Mouse (Mus musculus) myocyte (in vitro differentiated cells): ENCODE data around the gene Prcc. TPM values are rescaled to one million over a fixed set of nuclear protein-coding genes. Genes with fewer than 3 reads are reported as not detected.
"Not testable (repeated sequence)": the region's sequence is repeated elsewhere in the genome, so short reads cannot be mapped to it uniquely, and the experiment has no call there.

Source experiments
- H3K27me3 ChIP-seq: one replicate; pipeline ENCODE4 v1.6.1; 2011; ENCODE audit not compliant: control insufficient read depth, insufficient read depth, insufficient read length
- H3K36me3 ChIP-seq: one replicate; pipeline ENCODE4 v1.6.1; 2011; ENCODE audit not compliant: control insufficient read depth, insufficient read depth
- H3K4me2 ChIP-seq: one replicate; pipeline ENCODE4 v1.6.1; 2011; ENCODE audit warnings: low read depth, control low read depth
- H3K4me3 ChIP-seq: one replicate; pipeline ENCODE4 v1.5.1; 2011; ENCODE audit warnings: mild to moderate bottlenecking, control low read depth, moderate library complexity
- H3K79me2 ChIP-seq: one replicate; pipeline ENCODE4 v1.6.1; 2011; ENCODE audit not compliant: control insufficient read depth, insufficient read depth
- H3ac ChIP-seq: one replicate; pipeline ENCODE4 v1.6.1; 2011; ENCODE audit not compliant: control insufficient read depth, insufficient read length
- CEBPB ChIP-seq: IDR thresholded peaks from 2 replicates; pipeline ENCODE4 v1.6.1; 2011; ENCODE audit warnings: mild to moderate bottlenecking, moderate library complexity; ENCODE audit not compliant: poor library complexity, insufficient read depth, severe bottlenecking
- E2F4 ChIP-seq: IDR thresholded peaks from one replicate; pipeline ENCODE4 v1.6.1; 2011; ENCODE audit warnings: mild to moderate bottlenecking, control low read depth, moderate library complexity; ENCODE audit not compliant: insufficient read depth
- MAX ChIP-seq: IDR thresholded peaks from one replicate; pipeline ENCODE4 v1.6.1; 2011; ENCODE audit warnings: low read depth, mild to moderate bottlenecking, control low read depth
- MYOD1 ChIP-seq, 3 experiments: IDR thresholded peaks; one replicate each; pipeline ENCODE4 v1.6.1; 2011; ENCODE audit warnings: control low read depth in 2 of 3, low read depth in 2 of 3, mild to moderate bottlenecking in 2 of 3, moderate library complexity in 1 of 3; ENCODE audit not compliant: insufficient read length in 2 of 3, control insufficient read depth in 1 of 3
- MYOG ChIP-seq, 3 experiments: IDR thresholded peaks; one replicate each; pipeline ENCODE4 v1.6.1; 2011; ENCODE audit warnings: control low read depth in 2 of 3, low read depth in 2 of 3, mild to moderate bottlenecking in 2 of 3; ENCODE audit not compliant: insufficient read length in 2 of 3, control insufficient read depth in 1 of 3, insufficient read depth in 1 of 3
- POLR2A ChIP-seq: IDR thresholded peaks from one replicate; pipeline ENCODE4 v1.6.1; 2011; ENCODE audit warnings: low read depth, mild to moderate bottlenecking, control low read depth, moderate library complexity; ENCODE audit not compliant: insufficient read length
- POLR2AphosphoS2 ChIP-seq: IDR thresholded peaks from one replicate; pipeline ENCODE4 v1.6.1; 2011; ENCODE audit warnings: low read depth, control low read depth; ENCODE audit not compliant: insufficient read length
- REST ChIP-seq: IDR thresholded peaks from one replicate; pipeline ENCODE4 v1.6.1; 2011; ENCODE audit warnings: mild to moderate bottlenecking, control low read depth, moderate library complexity; ENCODE audit not compliant: insufficient read depth, insufficient read length
- SRF ChIP-seq: IDR thresholded peaks from one replicate; pipeline ENCODE4 v1.6.1; 2011; ENCODE audit warnings: low read depth; ENCODE audit not compliant: control insufficient read depth, insufficient read length
- TCF12 ChIP-seq: IDR thresholded peaks from one replicate; pipeline ENCODE4 v1.6.1; 2011; ENCODE audit warnings: mild to moderate bottlenecking, control low read depth; ENCODE audit not compliant: poor library complexity, insufficient read depth, severe bottlenecking
- TCF3 ChIP-seq: IDR thresholded peaks from one replicate; pipeline ENCODE4 v1.6.1; 2011; ENCODE audit warnings: low read depth, control low read depth; ENCODE audit not compliant: insufficient read length
- USF1 ChIP-seq: IDR thresholded peaks from one replicate; pipeline ENCODE4 v1.6.1; 2011; ENCODE audit warnings: low read depth, mild to moderate bottlenecking, control low read depth, moderate library complexity
- polyA plus RNA-seq: library from polyadenylated mRNA; unstranded; fragments of >200 nt; fragmentation: generic; extraction: Trizol; gene quantifications from one replicate; pipeline ENCODE4 v1.2.1, GENCODE M21; 2012; ENCODE audit warnings: missing spikeins

Prcc gene
- polyA plus RNA-seq, 1 experiment, result 46.3 TPM

DNA sequence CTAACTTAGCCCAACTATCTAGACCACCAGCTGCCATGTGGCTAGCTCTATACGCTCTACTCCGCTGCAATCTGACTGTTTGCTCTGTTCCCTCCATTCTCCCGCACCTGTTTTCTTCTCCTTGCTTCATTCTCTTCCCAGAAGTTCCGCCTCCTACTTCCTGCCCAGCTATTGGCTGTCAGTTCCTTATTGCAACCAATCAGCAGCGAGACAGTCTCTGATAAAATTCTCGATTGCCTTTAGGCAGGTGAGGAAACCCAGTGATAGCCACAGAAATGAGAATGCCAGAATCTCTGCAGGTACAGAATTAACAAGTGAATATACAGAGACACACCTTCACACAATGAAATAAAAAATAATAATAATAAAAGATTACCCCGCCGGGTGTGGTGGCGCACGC, 56.4 kb downstream of the Prcc start:
- H3K36me3 ChIP-seq, result no peaks in the 10 kb centered on the region
- H3K27me3 ChIP-seq, result peaks cover 20% of the 10 kb centered on the region
- H3K4me3 ChIP-seq, result no peak overlapping the region

DNA sequence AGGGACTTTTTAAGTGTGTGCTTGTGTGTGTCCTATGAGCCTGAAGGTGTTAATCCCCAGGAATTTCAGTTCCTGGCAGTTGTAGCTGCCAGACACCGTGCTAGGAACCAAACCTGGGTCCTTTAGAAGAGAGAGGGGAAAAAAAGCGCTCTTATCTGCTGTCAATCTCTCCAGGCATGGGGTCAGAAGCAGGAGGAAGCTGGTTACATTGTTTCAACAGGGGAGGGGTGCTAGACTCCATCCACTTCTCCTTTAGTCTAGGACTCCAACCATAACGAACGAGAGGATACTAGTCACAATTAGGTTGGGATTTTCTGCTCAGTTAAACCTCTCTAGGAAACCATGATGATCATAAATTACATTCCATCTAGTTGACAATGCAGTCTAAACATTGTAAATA, 57.0 kb downstream of the Prcc start:
- H3K4me3 ChIP-seq, result no peak overlapping the region

More for the DNA sequence above, 56.4 kb downstream of the Prcc start:
- no peaks in the 10 kb centered on the region for H3K79me2 ChIP-seq
- H3K4me2 ChIP-seq, result no peak overlapping the region
- TF ChIP-seq CEBPB, result no peak
- no peak for TF ChIP-seq MYOD1 (IDR thresholded peaks at IDR 0.05; ENCODE audit: control insufficient read depth in 1 of 3, insufficient read length in 2 of 3, low read depth in 2 of 3)
- TF ChIP-seq REST, result no peak
- TF ChIP-seq TCF12, result no peak
- TF ChIP-seq TCF3, result no peak
- TF ChIP-seq E2F4, result no peak
- TF ChIP-seq USF1, result no peak
- TF ChIP-seq POLR2AphosphoS2, result no peak
- no peak for TF ChIP-seq POLR2A
- no peak for TF ChIP-seq MAX
- TF ChIP-seq MYOG (IDR thresholded peaks at IDR 0.05; ENCODE audit: control insufficient read depth in 1 of 3, insufficient read depth in 1 of 3, insufficient read length in 2 of 3, low read depth in 2 of 3), result no peak
- no peak for TF ChIP-seq SRF
- no peak overlapping the region for H3ac ChIP-seq

DNA sequence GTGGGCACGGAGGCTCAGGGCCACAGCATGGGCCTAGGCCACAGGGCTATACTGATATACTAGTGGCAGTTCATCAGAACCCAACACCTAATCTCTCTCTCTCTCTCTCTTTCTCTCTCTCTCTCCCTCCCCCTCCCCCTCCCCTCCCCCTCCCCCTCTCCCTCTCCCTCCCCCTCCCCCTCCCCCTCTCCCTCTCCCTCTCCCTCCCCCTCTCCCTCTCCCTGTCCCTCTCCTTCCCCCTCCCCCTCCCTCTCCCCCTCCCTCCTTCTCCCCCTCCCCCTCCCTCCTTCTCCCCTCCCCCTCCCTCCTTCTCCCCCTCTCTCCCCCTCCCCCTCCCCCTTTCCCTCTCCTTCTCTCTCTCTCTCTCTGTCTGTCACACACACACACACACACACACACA, 61.2 kb downstream of the Prcc start, which contains the start of gene Pear1:
Pear1 (minus strand) TSS at position 101 of the 400 bp plus-strand sequence.
- peaks cover 33% of the 10 kb centered on the region for H3K27me3 ChIP-seq
- H3ac ChIP-seq, H3K79me2 ChIP-seq, H3K36me3 ChIP-seq, H3K4me3 ChIP-seq, H3K4me2 ChIP-seq: not testable (repeated sequence)

More for the DNA sequence above, 57.0 kb downstream of the Prcc start:
- H3ac ChIP-seq, result no peak overlapping the region
- H3K36me3 ChIP-seq, result no peaks in the 10 kb centered on the region
- peaks cover 23% of the 10 kb centered on the region for H3K27me3 ChIP-seq
- TF ChIP-seq E2F4, result no peak
- no peak for TF ChIP-seq POLR2AphosphoS2
- no peak for TF ChIP-seq TCF12
- TF ChIP-seq REST, result no peak
- no peak for TF ChIP-seq USF1
- TF ChIP-seq SRF, result no peak
- no peak for TF ChIP-seq POLR2A
- TF ChIP-seq MYOG (IDR thresholded peaks at IDR 0.05; ENCODE audit: control insufficient read depth in 1 of 3, insufficient read depth in 1 of 3, insufficient read length in 2 of 3, low read depth in 2 of 3), result no peak
- TF ChIP-seq MAX, result no peak
- no peak for TF ChIP-seq MYOD1 (IDR thresholded peaks at IDR 0.05; ENCODE audit: control insufficient read depth in 1 of 3, insufficient read length in 2 of 3, low read depth in 2 of 3)
- no peak for TF ChIP-seq TCF3
- H3K4me2 ChIP-seq, result no peak overlapping the region
- H3K79me2 ChIP-seq, result no peaks in the 10 kb centered on the region

DNA sequence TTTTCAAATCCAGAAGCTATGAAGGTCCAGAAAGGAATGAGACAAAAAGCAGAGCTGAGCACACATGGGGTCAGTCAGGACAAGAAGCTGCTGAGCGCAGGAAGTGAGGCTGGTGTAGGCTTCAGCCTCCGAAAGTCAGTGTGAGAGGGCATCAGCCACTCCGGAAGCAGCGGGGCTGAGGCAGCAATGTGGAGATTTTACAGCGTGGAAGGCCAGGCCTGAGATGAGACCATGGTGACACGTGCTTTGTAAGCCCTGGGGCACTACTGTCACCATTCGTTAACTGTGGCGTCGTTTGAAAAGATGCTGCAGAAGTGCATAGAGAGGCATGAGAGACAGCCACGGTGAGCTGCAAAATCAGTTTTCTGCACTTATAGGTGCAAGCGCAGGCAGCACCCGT, 67.2 kb downstream of the Prcc start:
- H3ac ChIP-seq, result no peak overlapping the region
- H3K4me3 ChIP-seq, result no peak overlapping the region
- no peaks in the 10 kb centered on the region for H3K79me2 ChIP-seq
- no peak for TF ChIP-seq E2F4
- no peak for TF ChIP-seq SRF
- TF ChIP-seq POLR2A, result no peak
- no peak for TF ChIP-seq POLR2AphosphoS2
- TF ChIP-seq MYOG (IDR thresholded peaks at IDR 0.05; ENCODE audit: control insufficient read depth in 1 of 3, insufficient read depth in 1 of 3, insufficient read length in 2 of 3, low read depth in 2 of 3), result no peak
- no peak for TF ChIP-seq TCF3
- TF ChIP-seq USF1, result no peak
- H3K36me3 ChIP-seq, result no peaks in the 10 kb centered on the region
- peaks cover 64% of the 10 kb centered on the region for H3K27me3 ChIP-seq
- no peak overlapping the region for H3K4me2 ChIP-seq

DNA sequence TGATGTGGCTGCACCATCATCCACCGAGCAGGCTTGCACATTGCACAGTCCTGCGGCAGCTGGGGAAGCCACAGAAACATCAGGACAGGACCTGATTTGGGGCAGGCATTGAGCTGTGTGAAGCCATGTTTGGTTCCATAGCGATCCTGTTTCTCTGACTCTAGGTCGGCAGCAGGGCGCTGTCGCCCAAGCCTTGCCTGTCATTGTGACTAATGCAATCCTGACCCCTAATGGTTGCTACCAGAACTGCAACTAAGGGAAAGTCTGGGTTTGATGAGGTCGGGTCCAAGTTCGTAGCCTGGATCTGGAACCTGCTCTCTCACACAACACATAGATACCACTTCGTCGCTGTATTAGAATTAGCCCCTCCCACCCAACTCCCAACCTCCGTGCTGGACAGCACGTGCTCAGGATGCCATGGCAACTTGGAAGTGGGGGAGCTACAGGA, 68.7 kb downstream of the Prcc start:
- Histone ChIP-seq H3ac (no peak overlapping the region), H3K27me3 (peaks cover 64% of the 10 kb centered on the region), H3K4me3 (no peak overlapping the region)

More for the DNA sequence above, 68.7 kb downstream of the Prcc start:
- Histone ChIP-seq H3K36me3 (no peaks in the 10 kb centered on the region), H3K79me2 (no peaks in the 10 kb centered on the region), H3K4me2 (no peak overlapping the region)
- TF ChIP-seq CEBPB, result no peak
- no peak for TF ChIP-seq TCF3
- no peak for TF ChIP-seq REST
- no peak for TF ChIP-seq MAX
- no peak for TF ChIP-seq TCF12
- no peak for TF ChIP-seq E2F4
- TF ChIP-seq SRF, result no peak
- TF ChIP-seq POLR2A, result no peak
- TF ChIP-seq MYOG (IDR thresholded peaks at IDR 0.05; ENCODE audit: control insufficient read depth in 1 of 3, insufficient read depth in 1 of 3, insufficient read length in 2 of 3, low read depth in 2 of 3), result no peak
- TF ChIP-seq POLR2AphosphoS2, result no peak
- no peak for TF ChIP-seq USF1
- TF ChIP-seq MYOD1 (IDR thresholded peaks at IDR 0.05; ENCODE audit: control insufficient read depth in 1 of 3, insufficient read length in 2 of 3, low read depth in 2 of 3), result no peak
